Mouse (Mus musculus): ENCODE results near the gene Prrt1. TPM values are rescaled to one million over a fixed set of nuclear protein-coding genes. Genes with fewer than 3 reads are reported as not detected.

Prrt1 gene
- polyA plus RNA-seq, 1 experiment = 0.53 TPM

DNA sequence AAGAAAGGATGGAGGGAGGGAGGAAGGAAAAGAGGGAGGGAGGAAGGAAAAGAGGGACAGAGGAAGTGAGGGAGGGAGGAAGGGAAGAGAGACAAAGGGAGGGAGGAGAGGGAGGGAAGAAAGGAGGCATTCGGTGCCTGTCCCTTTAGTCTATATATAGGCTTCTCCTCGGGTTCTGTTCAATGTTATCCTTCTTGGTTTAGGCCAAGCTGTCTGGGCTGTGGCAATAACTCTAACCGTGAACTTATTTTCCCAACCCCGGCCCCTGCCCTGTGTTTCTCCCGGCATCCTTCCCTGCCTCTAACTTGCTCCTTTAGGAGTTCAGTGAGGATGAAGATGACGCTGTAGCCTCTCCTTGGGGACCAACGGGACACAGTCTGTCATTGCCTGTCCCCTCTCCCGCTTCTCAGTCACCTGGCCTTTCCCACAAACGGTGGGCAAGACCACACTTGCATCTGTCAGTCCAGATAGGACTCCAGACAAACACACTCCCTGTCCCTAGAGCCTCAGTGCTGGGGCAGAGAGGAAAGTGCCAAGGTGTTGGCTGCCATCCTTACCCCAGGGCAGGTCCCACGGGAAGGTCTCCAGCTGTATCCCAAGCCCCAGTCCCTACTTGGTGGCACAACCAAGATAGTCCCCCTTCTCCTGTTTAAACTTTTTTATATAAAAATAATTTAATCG lies 45.3 kb downstream of the Prrt1 start:
- TF ChIP-seq POLR2A (IDR thresholded peaks at IDR 0.05; ENCODE audit: low read depth, low read length) (no peak), CTCF (IDR thresholded peaks at IDR 0.05; ENCODE audit: borderline replicate concordance, insufficient read depth, low read length) (no peak)
- Histone ChIP-seq H3K27ac (ENCODE audit: insufficient read depth, low read length) (no peak overlapping the region), H3K4me1 (ENCODE audit: control insufficient read depth, insufficient read depth, low read length) (no peaks in the 10 kb centered on the region), H3K4me3 (ENCODE audit: insufficient read depth, low read length) (no peak overlapping the region)

GRCm38 (mm10) chr17:34675205-34676092 lies 46.1 kb downstream of the Prrt1 start:
- H3K27ac ChIP-seq (ENCODE audit: insufficient read depth, low read length) = no peak overlapping the region
- no peak overlapping the region for H3K4me3 ChIP-seq (ENCODE audit: insufficient read depth, low read length)
- TF ChIP-seq CTCF (IDR thresholded peaks at IDR 0.05; ENCODE audit: borderline replicate concordance, insufficient read depth, low read length) (no peak), POLR2A (IDR thresholded peaks at IDR 0.05; ENCODE audit: low read depth, low read length) (no peak)
- H3K4me1 ChIP-seq (ENCODE audit: control insufficient read depth, insufficient read depth, low read length) = no peaks in the 10 kb centered on the region

DNA sequence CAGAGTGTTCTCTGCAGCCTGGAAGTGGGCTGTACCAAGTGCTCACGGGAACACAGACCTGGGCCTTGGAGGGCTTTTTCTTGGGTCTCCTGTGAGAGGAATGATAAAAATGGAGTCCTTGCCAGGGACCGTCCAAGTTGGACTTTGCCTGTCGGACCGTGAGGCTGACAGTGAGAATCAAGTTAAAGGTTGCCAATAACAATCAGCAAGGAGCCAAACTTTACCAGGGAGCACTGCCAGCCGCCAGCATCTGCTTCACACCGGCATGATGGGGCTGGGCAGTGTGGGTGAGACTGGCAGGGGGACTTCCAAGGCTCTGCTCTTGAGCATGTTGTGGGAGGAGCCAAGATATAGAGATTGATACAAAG lies 46.7 kb downstream of the Prrt1 start:
- H3K4me1 ChIP-seq (ENCODE audit: control insufficient read depth, insufficient read depth, low read length) = no peaks in the 10 kb centered on the region
- no peak for TF ChIP-seq POLR2A (IDR thresholded peaks at IDR 0.05; ENCODE audit: low read depth, low read length)
- no peak overlapping the region for H3K4me3 ChIP-seq (ENCODE audit: insufficient read depth, low read length)
- H3K27ac ChIP-seq (ENCODE audit: insufficient read depth, low read length) = no peak overlapping the region

GRCm38 (mm10) chr17:34676671-34677070 lies 47.3 kb downstream of the Prrt1 start:
- TF ChIP-seq POLR2A (IDR thresholded peaks at IDR 0.05; ENCODE audit: low read depth, low read length) (no peak), CTCF (IDR thresholded peaks at IDR 0.05; ENCODE audit: borderline replicate concordance, insufficient read depth, low read length) (no peak)
- no peak overlapping the region for H3K27ac ChIP-seq (ENCODE audit: insufficient read depth, low read length)
- H3K4me1 ChIP-seq (ENCODE audit: control insufficient read depth, insufficient read depth, low read length) = 0 out of 2 replicates have a peak, but pooled peaks cover 3% of the 10 kb centered on the region
- H3K4me3 ChIP-seq (ENCODE audit: insufficient read depth, low read length) = no peak overlapping the region

GRCm38 (mm10) chr17:34680191-34680590 lies 50.9 kb downstream of the Prrt1 start:
- Histone ChIP-seq H3K4me3 (ENCODE audit: insufficient read depth, low read length) (no peak overlapping the region), H3K27ac (ENCODE audit: insufficient read depth, low read length) (no peak overlapping the region), H3K4me1 (ENCODE audit: control insufficient read depth, insufficient read depth, low read length) (peaks cover 15% of the 10 kb centered on the region; the same call in 1 of the 2 replicates)
- TF ChIP-seq CTCF (IDR thresholded peaks at IDR 0.05; ENCODE audit: borderline replicate concordance, insufficient read depth, low read length) (no peak), POLR2A (IDR thresholded peaks at IDR 0.05; ENCODE audit: low read depth, low read length) (no peak)

DNA sequence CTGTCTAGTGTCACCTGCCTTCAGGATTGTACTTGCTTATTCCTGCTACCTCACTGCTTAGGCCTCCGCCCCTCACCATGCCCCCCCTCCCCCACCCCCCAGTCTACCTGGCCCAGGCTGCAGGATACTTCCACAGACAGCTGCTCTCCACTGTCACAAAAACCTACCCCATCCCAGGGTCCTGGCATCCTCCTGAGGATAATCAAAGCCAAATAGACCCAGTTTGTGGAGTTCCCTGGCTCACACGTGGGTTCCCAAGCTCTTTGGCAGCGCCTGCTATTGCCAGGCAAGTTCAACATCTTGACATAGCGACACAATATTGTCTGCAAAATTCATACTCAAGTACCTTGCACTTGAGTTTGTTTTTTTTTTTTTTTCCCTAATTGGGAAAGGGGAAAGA lies 51.3 kb downstream of the Prrt1 start:
- no peak overlapping the region for H3K4me3 ChIP-seq (ENCODE audit: insufficient read depth, low read length)
- TF ChIP-seq POLR2A (IDR thresholded peaks at IDR 0.05; ENCODE audit: low read depth, low read length) = no peak
- no peak for TF ChIP-seq CTCF (IDR thresholded peaks at IDR 0.05; ENCODE audit: borderline replicate concordance, insufficient read depth, low read length)
- no peak overlapping the region for H3K27ac ChIP-seq (ENCODE audit: insufficient read depth, low read length)
- H3K4me1 ChIP-seq (ENCODE audit: control insufficient read depth, insufficient read depth, low read length) = peaks cover 19% of the 10 kb centered on the region; the same call in 1 of the 2 replicates

GRCm38 (mm10) chr17:34681132-34681571 lies 51.8 kb downstream of the Prrt1 start:
- Histone ChIP-seq H3K27ac (ENCODE audit: insufficient read depth, low read length) (no peak overlapping the region), H3K4me1 (ENCODE audit: control insufficient read depth, insufficient read depth, low read length) (peaks cover 19% of the 10 kb centered on the region; the same call in 1 of the 2 replicates), H3K4me3 (ENCODE audit: insufficient read depth, low read length) (no peak overlapping the region)
- TF ChIP-seq CTCF (IDR thresholded peaks at IDR 0.05; ENCODE audit: borderline replicate concordance, insufficient read depth, low read length) (no peak), POLR2A (IDR thresholded peaks at IDR 0.05; ENCODE audit: low read depth, low read length) (no peak)

DNA sequence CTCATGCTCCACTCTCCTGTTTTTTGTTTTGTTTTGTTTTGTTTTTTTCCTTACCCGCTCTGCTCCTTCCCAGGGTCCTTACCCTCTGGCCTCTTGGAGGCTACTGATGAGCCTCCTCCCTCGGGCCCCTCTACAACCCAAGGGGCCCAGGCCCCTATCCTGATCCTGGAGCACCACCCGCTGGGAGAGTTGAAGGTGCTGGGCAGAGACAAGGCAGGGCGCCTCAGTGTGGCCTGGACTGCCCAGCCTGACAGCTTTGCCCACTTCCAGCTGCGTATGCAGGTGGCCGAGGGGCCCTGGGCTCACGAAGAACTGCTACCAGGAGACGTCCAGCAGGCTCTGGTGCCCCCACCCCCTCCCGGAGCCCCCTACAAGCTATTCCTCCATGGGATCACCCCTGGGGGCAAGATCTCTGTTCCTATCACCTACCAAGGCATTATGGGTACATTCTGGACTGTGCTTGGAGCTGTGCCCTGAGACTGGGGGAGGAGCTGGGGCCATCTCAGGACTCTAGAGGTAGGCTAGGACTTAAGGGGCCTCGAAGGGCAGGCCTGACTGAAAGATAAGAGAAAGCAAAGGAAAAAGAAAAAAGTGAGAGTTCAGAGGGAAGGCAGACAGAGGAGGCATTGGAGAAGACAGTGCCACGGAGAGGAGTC lies 52.7 kb downstream of the Prrt1 start:
- Histone ChIP-seq H3K4me1 (ENCODE audit: control insufficient read depth, insufficient read depth, low read length) (peaks cover 19% of the 10 kb centered on the region; the same call in 1 of the 2 replicates), H3K4me3 (ENCODE audit: insufficient read depth, low read length) (no peak overlapping the region), H3K27ac (ENCODE audit: insufficient read depth, low read length) (no peak overlapping the region)
- TF ChIP-seq CTCF (IDR thresholded peaks at IDR 0.05; ENCODE audit: borderline replicate concordance, insufficient read depth, low read length) (no peak), POLR2A (IDR thresholded peaks at IDR 0.05; ENCODE audit: low read depth, low read length) (no peak)

Other genes starting within 250 kb of the Prrt1 start
- not detected in 2 replicates for gene BC051142, start 230.7 kb upstream of the Prrt1 start, polyA plus RNA-seq (2011; ENCODE audit: insufficient read length, low read depth, missing spikeins)
- not detected in 2 replicates for gene Btnl4, start 152.2 kb upstream of the Prrt1 start, polyA plus RNA-seq (2011; ENCODE audit: insufficient read length, low read depth, missing spikeins)
- not detected in 2 replicates for gene Btnl6, start 112.2 kb upstream of the Prrt1 start, polyA plus RNA-seq (2011; ENCODE audit: insufficient read length, low read depth, missing spikeins)
- 0.28 and 0.56 TPM in 2 replicates for gene Notch4, start 65.3 kb upstream of the Prrt1 start, polyA plus RNA-seq (2011; ENCODE audit: insufficient read length, low read depth, missing spikeins)
- 0.99 and 1.0 TPM in 2 replicates for gene Gpsm3, start 39.7 kb upstream of the Prrt1 start, polyA plus RNA-seq (2011; ENCODE audit: insufficient read length, low read depth, missing spikeins)
- gene Pbx2, start 38.3 kb upstream of the Prrt1 start, polyA plus RNA-seq (2011; ENCODE audit: insufficient read length, low read depth, missing spikeins) = 38.2 and 43.9 TPM in 2 replicates
- gene Ager, start 31.7 kb upstream of the Prrt1 start, polyA plus RNA-seq (2011; ENCODE audit: insufficient read length, low read depth, missing spikeins) = 0.70 and 0.83 TPM in 2 replicates
- 34.1 and 41.0 TPM in 2 replicates for gene Rnf5, start 25.8 kb upstream of the Prrt1 start, polyA plus RNA-seq (2011; ENCODE audit: insufficient read length, low read depth, missing spikeins)
- 97.5 and 109 TPM in 2 replicates for gene Agpat1, start 25.3 kb upstream of the Prrt1 start, polyA plus RNA-seq (2011; ENCODE audit: insufficient read length, low read depth, missing spikeins)
- gene Egfl8, start 13.6 kb upstream of the Prrt1 start, polyA plus RNA-seq (2011; ENCODE audit: insufficient read length, low read depth, missing spikeins) = 0.48 and 0.51 TPM in 2 replicates
- 28.2 and 32.3 TPM in 2 replicates for gene Ppt2, start 1.0 kb upstream of the Prrt1 start, polyA plus RNA-seq (2011; ENCODE audit: insufficient read length, low read depth, missing spikeins)
- 17.9 and 20.2 TPM in 2 replicates for gene Fkbpl, start 15.2 kb downstream of the Prrt1 start, polyA plus RNA-seq (2011; ENCODE audit: insufficient read length, low read depth, missing spikeins)
- 65.2 and 83.8 TPM in 2 replicates for gene Atf6b, start 17.6 kb downstream of the Prrt1 start, polyA plus RNA-seq (2011; ENCODE audit: insufficient read length, low read depth, missing spikeins)
- 0.19 and 0.20 TPM in 2 replicates for gene Tnxb, start 41.0 kb downstream of the Prrt1 start, polyA plus RNA-seq (2011; ENCODE audit: insufficient read length, low read depth, missing spikeins)
- 0.58 and 2.1 TPM in 2 replicates for gene C4b, start 114.3 kb downstream of the Prrt1 start, polyA plus RNA-seq (2011; ENCODE audit: insufficient read length, low read depth, missing spikeins)
- gene Cyp21a1, start 175.0 kb downstream of the Prrt1 start, polyA plus RNA-seq (2011; ENCODE audit: insufficient read length, low read depth, missing spikeins) = not detected in 2 replicates
- 17.9 and 19.2 TPM in 2 replicates for gene Stk19, start 207.4 kb downstream of the Prrt1 start, polyA plus RNA-seq (2011; ENCODE audit: insufficient read length, low read depth, missing spikeins)
- gene Dxo, start 207.5 kb downstream of the Prrt1 start, polyA plus RNA-seq (2011; ENCODE audit: insufficient read length, low read depth, missing spikeins) = 21.9 and 25.0 TPM in 2 replicates
- 25.6 and 27.7 TPM in 2 replicates for gene Skiv2l, start 220.7 kb downstream of the Prrt1 start, polyA plus RNA-seq (2011; ENCODE audit: insufficient read length, low read depth, missing spikeins)
- 31.5 and 34.7 TPM in 2 replicates for gene Nelfe, start 220.9 kb downstream of the Prrt1 start, polyA plus RNA-seq (2011; ENCODE audit: insufficient read length, low read depth, missing spikeins)
- 0.26 TPM in 1 of 2 replicates, not detected in the other for gene Cfb, start 233.0 kb downstream of the Prrt1 start, polyA plus RNA-seq (2011; ENCODE audit: insufficient read length, low read depth, missing spikeins)
- 12.3 and 16.2 TPM in 2 replicates for gene Zbtb12, start 249.9 kb downstream of the Prrt1 start, polyA plus RNA-seq (2011; ENCODE audit: insufficient read length, low read depth, missing spikeins)

Data from embryonic fibroblast, embryonic 13.5 days (primary cell).